Mouse (Mus musculus): ENCODE measurements around the gene Zfpl1. TPM values are rescaled to one million over a fixed set of nuclear protein-coding genes. Genes with fewer than 3 reads are reported as not detected.
A peak's percentile ranks its signal among the peaks of the same experiment; 100 is the strongest.

Zfpl1 gene
- total and polyA plus RNA-seq, 2 experiments from 2014 or later: 92.0 to 97.6 TPM

DNA sequence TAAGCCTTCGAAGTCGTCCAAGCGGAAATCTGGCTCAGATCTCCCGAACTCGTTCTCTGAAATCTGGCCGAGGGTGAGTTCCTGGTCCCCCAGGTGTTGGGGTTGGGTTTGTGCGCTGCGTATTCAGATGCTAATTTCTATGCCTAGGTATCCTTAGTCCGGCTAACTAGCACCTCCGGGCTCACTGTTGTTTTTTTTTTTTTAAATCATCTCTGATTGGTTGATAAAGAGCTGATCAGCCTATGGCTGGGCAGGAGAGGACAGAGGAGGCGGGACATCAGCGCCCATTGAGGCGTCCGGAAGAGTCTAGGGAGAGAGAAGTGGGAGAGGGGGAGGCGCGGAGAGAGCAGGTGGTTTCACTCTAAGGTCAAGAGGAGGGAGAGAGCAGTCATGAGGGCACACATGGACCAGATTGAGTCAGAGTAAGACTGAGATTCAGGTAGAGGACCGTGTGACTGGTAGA is 692 bp upstream of the Zfpl1 start:
- H3K27ac ChIP-seq (ENCODE audit: low read depth, low read length): no peak overlapping the region
- H3K4me3 ChIP-seq (ENCODE audit: low read depth, low read length): peak overlapping the region; percentile 70
- no peak overlapping the region for H3K9ac ChIP-seq (replicated peaks; ENCODE audit: low read length, poor library complexity, severe bottlenecking)
- no peak for TF ChIP-seq CTCF (IDR thresholded peaks at IDR 0.05)
- H3K27me3 ChIP-seq (ENCODE audit: insufficient read depth, low read length): no peaks in the 10 kb centered on the region
- peak overlapping the region; percentile 93 for H3K4me2 ChIP-seq (ENCODE audit: low read depth, low read length, poor library complexity, severe bottlenecking)
- H3K9me3 ChIP-seq (ENCODE audit: low read length): no peaks in the 10 kb centered on the region
- ATAC-seq (ENCODE audit: low FRiP score) (no peak), DNase-seq (ENCODE audit: low spot score) (peak; percentile 61)
- WGBS: 1% methylated on average over 17 of the region's 17 CpGs
- H3K36me3 ChIP-seq (ENCODE audit: insufficient read depth, low read length): peaks cover 15% of the 10 kb centered on the region
- H3K4me1 ChIP-seq (ENCODE audit: insufficient read depth, low read length): peaks cover 7% of the 10 kb centered on the region; the same call in 1 of the 2 replicates

DNA sequence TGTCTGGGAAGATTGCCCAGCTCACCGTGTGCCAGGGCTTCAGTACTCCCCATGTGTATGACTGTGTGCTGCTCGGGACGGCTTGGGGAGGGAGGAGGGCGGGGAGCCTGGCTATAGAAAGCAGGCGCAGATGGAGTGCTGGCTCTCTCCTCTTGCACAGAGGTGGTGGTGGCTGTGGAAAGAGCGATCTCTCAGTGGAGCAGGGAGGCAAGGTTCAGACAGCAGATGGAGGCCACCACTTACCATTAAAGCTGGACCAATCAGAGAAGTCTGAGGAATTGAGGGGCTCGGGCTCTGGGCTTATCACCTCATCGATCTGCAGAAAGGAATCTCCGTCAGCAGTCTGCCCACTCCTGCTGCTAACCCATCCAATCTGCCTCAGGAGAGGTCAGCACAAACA is 2.6 kb downstream of the Zfpl1 start, which contains the start of gene Gm28374:
Gene Gm28374 (minus strand): TSS at position 101 of the 400 bp plus-strand sequence.
- Histone ChIP-seq H3K27me3 (ENCODE audit: insufficient read depth, low read length) (no peaks in the 10 kb centered on the region), H3K27ac (ENCODE audit: low read depth, low read length) (no peak within 1 kb of the TSS), H3K9ac (replicated peaks; ENCODE audit: low read length, poor library complexity, severe bottlenecking) (no peak within 1 kb of the TSS), H3K4me3 (ENCODE audit: low read depth, low read length) (no peak within 1 kb of the TSS), H3K4me2 (ENCODE audit: low read depth, low read length, poor library complexity, severe bottlenecking) (no peak within 1 kb of the TSS), H3K4me1 (ENCODE audit: insufficient read depth, low read length) (peaks cover 7% of the 10 kb centered on the region; the same call in 1 of the 2 replicates), H3K9me3 (ENCODE audit: low read length) (no peaks in the 10 kb centered on the region), H3K36me3 (ENCODE audit: insufficient read depth, low read length) (peaks cover 24% of the 10 kb centered on the region)
- no peak for ATAC-seq (ENCODE audit: low FRiP score)
- 92% methylated on average over 9 of the region's 9 CpGs for WGBS
- no peak for TF ChIP-seq CTCF (IDR thresholded peaks at IDR 0.05)
- no peak for DNase-seq (ENCODE audit: low spot score)

DNA sequence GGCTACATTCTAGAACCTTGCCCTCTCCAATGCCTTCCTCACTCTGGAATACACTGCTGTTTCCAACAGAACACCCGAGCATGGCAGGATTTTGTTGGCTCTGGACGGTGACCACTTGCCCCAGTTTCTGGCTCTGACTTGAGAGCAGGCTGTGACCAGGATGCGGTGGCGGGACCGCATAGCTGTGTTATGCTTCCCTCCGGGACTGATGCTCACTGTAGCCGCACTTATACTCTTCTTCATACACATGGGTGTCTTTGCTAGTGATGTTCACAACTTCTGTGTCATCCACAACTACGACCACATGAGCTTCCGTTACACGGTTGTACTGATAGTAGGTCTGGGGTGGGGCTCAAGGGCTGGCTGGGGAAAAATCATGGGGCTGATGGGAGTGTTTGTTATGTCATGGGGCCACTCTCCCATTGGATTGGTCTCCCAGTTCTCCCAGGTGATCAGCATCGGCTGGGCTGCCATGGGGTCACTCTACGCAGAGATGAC is 4.7 kb downstream of the Zfpl1 start, which contains the start of gene Tmem262:
Gene Tmem262 (plus strand): TSS at position 51 of the 498 bp plus-strand sequence.
- Histone ChIP-seq H3K27me3 (ENCODE audit: insufficient read depth, low read length) (no peaks in the 10 kb centered on the region), H3K9me3 (ENCODE audit: low read length) (no peaks in the 10 kb centered on the region), H3K4me2 (ENCODE audit: low read depth, low read length, poor library complexity, severe bottlenecking) (no peak within 1 kb of the TSS), H3K9ac (replicated peaks; ENCODE audit: low read length, poor library complexity, severe bottlenecking) (no peak within 1 kb of the TSS), H3K4me3 (ENCODE audit: low read depth, low read length) (no peak within 1 kb of the TSS), H3K36me3 (ENCODE audit: insufficient read depth, low read length) (peaks cover 24% of the 10 kb centered on the region), H3K27ac (ENCODE audit: low read depth, low read length) (no peak within 1 kb of the TSS), H3K4me1 (ENCODE audit: insufficient read depth, low read length) (peaks cover 13% of the 10 kb centered on the region)
- ATAC-seq (ENCODE audit: low FRiP score) (no peak), DNase-seq (ENCODE audit: low spot score) (no peak)
- 92% methylated on average over 12 of the region's 12 CpGs for WGBS
- no peak for TF ChIP-seq CTCF (IDR thresholded peaks at IDR 0.05)

DNA sequence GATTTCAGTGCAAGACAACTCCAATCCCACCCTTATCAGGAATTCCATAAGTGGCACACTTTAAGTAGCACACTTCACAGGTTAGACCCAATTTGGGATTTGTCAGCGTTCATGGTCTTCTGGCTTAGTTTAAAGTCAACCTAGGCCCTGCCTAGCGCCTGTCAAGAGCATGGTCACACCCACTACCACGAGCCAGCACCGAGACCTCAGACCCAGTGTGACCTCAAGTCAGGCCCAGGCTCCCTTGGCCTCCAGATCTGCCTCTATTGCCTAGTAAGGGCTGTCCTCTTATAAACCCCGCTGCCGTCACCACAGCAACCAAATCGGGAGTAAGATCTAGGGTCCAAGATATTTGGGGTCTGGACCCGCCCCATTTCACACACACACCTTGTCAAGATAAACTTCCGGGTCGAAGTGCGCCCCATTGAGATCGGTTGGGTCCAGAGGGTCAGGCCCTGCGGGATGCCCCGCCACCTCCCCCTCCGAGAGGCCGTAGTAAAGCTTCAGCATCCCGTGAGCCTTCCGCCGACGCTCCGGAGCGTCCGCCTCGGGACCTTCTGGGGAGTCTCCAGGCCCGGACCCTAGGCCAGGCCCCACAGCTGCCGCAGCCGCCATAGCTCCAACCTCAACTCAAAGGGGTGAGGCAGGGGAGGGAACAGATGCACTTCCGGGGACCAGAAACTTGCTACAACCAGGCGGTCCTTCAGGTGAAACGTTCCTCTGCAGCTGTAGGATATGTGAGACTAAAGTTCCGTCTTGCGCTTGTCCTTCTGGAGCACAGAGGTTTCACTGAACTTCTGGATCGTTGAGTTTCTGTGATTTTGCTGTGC is 8.0 kb downstream of the Zfpl1 start, which contains the start of gene Vps51:
Gene Vps51 (minus strand): TSS at position 668 of the 830 bp plus-strand sequence.
- Histone ChIP-seq H3K36me3 (ENCODE audit: insufficient read depth, low read length) (peaks cover 25% of the 10 kb centered on the region), H3K4me3 (ENCODE audit: low read depth, low read length) (peak within 1 kb of the TSS; percentile 64), H3K27ac (ENCODE audit: low read depth, low read length) (peak within 1 kb of the TSS; percentile 84), H3K9ac (replicated peaks; ENCODE audit: low read length, poor library complexity, severe bottlenecking) (peak within 1 kb of the TSS; percentile 72), H3K9me3 (ENCODE audit: low read length) (no peaks in the 10 kb centered on the region), H3K4me1 (ENCODE audit: insufficient read depth, low read length) (peaks cover 7% of the 10 kb centered on the region), H3K27me3 (ENCODE audit: insufficient read depth, low read length) (no peaks in the 10 kb centered on the region), H3K4me2 (ENCODE audit: low read depth, low read length, poor library complexity, severe bottlenecking) (peak within 1 kb of the TSS; percentile 89)
- peak; percentile 86 for ATAC-seq (ENCODE audit: low FRiP score)
- peak; percentile 96 for DNase-seq (ENCODE audit: low spot score)
- TF ChIP-seq CTCF (IDR thresholded peaks at IDR 0.05): no peak
- WGBS: 2% methylated on average over 33 of the region's 33 CpGs

DNA sequence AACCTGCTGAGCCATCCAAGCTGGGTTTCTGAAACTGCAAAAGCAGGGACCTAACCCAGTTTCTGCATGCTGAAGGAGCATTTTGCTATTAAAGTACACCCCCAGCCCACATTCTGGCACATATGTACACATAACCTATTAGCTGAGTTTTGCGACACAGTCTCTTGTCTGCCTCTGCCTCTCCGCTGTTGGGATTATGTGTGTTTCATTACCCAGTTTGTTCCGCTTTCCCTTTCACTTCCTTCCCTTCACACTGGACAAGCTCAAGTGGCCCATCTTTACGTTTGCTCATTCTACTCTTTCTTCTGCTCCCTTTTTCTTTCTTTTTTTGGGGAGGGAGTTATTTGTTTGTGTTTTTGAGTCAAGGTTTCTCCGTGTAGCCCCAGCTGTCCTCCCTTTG is 10.9 kb downstream of the Zfpl1 start:
- ATAC-seq (ENCODE audit: low FRiP score): no peak
- Histone ChIP-seq H3K27me3 (ENCODE audit: insufficient read depth, low read length) (no peaks in the 10 kb centered on the region), H3K36me3 (ENCODE audit: insufficient read depth, low read length) (peaks cover 30% of the 10 kb centered on the region), H3K9me3 (ENCODE audit: low read length) (no peaks in the 10 kb centered on the region), H3K4me1 (ENCODE audit: insufficient read depth, low read length) (peaks cover 7% of the 10 kb centered on the region), H3K4me2 (ENCODE audit: low read depth, low read length, poor library complexity, severe bottlenecking) (no peak overlapping the region), H3K27ac (ENCODE audit: low read depth, low read length) (no peak overlapping the region), H3K9ac (replicated peaks; ENCODE audit: low read length, poor library complexity, severe bottlenecking) (no peak overlapping the region), H3K4me3 (ENCODE audit: low read depth, low read length) (no peak overlapping the region)
- no peak for TF ChIP-seq CTCF (IDR thresholded peaks at IDR 0.05)
- 93% methylated on average over 5 of the region's 5 CpGs for WGBS
- DNase-seq (ENCODE audit: low spot score): no peak

DNA sequence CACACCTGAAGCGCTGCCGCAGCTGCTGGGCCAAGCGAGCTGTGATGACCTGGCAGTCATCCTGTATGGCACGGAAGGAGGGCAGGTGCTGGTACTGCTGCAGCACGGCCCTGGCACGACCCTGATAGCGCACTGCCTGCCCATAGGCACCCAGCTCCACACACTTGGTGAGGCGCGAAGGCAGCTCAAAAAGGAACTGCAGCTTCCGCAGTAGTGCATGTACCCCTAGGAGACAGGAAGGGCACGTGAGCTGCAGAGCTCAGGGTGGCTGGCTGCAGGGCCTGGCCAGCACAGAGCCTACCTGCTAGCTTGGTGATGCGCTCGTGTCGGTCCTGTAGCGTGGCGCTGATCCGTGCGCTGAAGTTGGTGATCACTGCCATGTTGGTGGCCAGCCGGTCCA is 13.5 kb downstream of the Zfpl1 start:
- DNase-seq (ENCODE audit: low spot score) (no peak), ATAC-seq (ENCODE audit: low FRiP score) (no peak)
- WGBS: 94% methylated on average over 19 of the region's 19 CpGs
- no peak overlapping the region for H3K27ac ChIP-seq (ENCODE audit: low read depth, low read length)
- no peak overlapping the region for H3K4me3 ChIP-seq (ENCODE audit: low read depth, low read length)
- peaks cover 7% of the 10 kb centered on the region for H3K4me1 ChIP-seq (ENCODE audit: insufficient read depth, low read length)
- peaks cover 32% of the 10 kb centered on the region for H3K36me3 ChIP-seq (ENCODE audit: insufficient read depth, low read length)
- no peak overlapping the region for H3K9ac ChIP-seq (replicated peaks; ENCODE audit: low read length, poor library complexity, severe bottlenecking)
- TF ChIP-seq CTCF (IDR thresholded peaks at IDR 0.05): no peak
- no peaks in the 10 kb centered on the region for H3K9me3 ChIP-seq (ENCODE audit: low read length)
- H3K4me2 ChIP-seq (ENCODE audit: low read depth, low read length, poor library complexity, severe bottlenecking): no peak overlapping the region
- H3K27me3 ChIP-seq (ENCODE audit: insufficient read depth, low read length): no peaks in the 10 kb centered on the region

Data from midbrain, postnatal 0 days (tissue).